Mouse (Mus musculus): Measurements from ENCODE around the gene Ino80. TPM values are rescaled to one million over a fixed set of nuclear protein-coding genes. Genes with fewer than 3 reads are reported as not detected.
"Not testable (repeated sequence)": the region's sequence is repeated elsewhere in the genome, so short reads cannot be mapped to it uniquely, and the experiment has no call there.

Ino80 gene
- 1.4 and 1.6 TPM in 2 replicates for polyA plus RNA-seq (2015; fragmentation: Nextera tagmentation; extraction: Ambion mirVana)

DNA sequence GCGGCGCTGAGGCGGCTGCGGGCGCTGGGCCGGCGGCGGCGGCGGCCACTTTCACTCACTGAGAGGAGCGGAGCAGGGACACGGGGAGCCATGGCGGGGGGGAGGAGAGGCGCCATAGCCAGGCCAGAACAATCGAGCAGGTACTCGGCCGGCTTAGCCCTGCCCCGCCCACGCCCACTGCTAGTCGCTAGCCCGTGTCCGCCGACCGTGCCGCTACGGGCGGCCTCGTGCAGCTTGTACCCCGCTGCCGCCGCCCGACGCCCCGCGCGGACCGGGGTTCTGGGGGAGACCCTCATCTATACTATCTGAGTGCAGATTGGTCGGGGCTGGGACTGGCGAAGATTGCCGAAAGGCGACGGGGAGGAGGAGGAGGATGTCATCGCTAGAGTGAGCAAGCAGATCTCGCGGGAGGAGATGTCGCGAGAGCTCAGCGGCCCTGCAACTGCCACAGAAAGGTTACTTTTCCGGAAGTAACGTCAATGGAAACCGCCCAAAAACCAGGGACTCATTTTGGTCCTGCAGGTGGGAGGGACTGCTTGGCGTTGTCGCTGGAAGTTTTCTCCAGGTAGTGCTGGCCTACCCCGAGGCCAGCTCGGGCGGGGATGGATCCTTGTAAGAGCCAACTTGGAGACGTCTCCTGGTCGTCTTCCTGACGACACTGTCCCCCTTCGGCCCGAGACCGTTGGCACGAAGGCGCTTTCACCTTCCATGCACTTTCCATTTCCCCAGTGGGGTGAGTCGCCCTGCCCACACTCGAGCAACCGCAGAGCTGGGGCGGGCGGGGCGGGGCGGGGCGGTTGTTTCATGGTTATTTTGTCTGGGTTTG, at the start of gene Ino80:
Ino80 (minus strand) TSS at position 117 of the 826 bp plus-strand sequence.
- H3K4me2 ChIP-seq: peak within 1 kb of the TSS; percentile 92
- no peaks in the 10 kb centered on the region for H3K9me3 ChIP-seq (replicated peaks)
- H3K4me3 ChIP-seq (replicated peaks): peak within 1 kb of the TSS; percentile 90
- peak within 1 kb of the TSS; percentile 100 for H3K27ac ChIP-seq (replicated peaks)
- peak; percentile 90 for ATAC-seq (ENCODE audit: insufficient read depth)
- H3K36me3 ChIP-seq (replicated peaks): no peaks in the 10 kb centered on the region
- WGBS (ENCODE audit: insufficient replicate concordance): under 1% methylated on average over 70 of the region's 72 CpGs
- H3K27me3 ChIP-seq: no peaks in the 10 kb centered on the region
- peaks cover 37% of the 10 kb centered on the region for H3K4me1 ChIP-seq (replicated peaks)
- H3K9ac ChIP-seq: peak within 1 kb of the TSS; percentile 96

DNA sequence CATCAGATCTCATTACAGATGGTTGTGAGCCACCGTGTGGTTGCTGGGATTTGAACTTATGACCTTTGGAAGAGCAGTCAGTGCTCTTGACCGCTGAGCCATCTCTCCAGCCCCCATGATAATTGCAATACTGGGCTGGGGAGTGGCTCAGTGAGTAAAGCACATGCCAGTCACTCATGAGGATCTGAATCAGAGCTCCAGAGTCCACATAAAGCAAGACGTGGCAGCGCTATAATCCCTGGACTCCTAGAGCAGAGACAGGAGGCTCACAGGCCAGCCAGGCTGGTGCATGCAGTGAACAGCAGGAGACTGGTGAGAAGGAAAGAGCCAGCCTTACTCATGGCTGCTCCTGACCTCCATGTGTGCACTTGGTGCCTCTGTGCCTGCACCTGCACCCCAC, 47.9 kb upstream of the Ino80 start:
- Histone ChIP-seq H3K9me3 (replicated peaks) (no peaks in the 10 kb centered on the region), H3K4me3 (replicated peaks) (no peak overlapping the region), H3K27me3 (no peaks in the 10 kb centered on the region), H3K4me1 (replicated peaks) (no peaks in the 10 kb centered on the region), H3K4me2 (no peak overlapping the region), H3K36me3 (replicated peaks) (no peaks in the 10 kb centered on the region), H3K9ac (no peak overlapping the region), H3K27ac (replicated peaks) (no peak overlapping the region)
- WGBS (ENCODE audit: insufficient replicate concordance): 60% methylated on average over 4 of the region's 4 CpGs
- ATAC-seq (ENCODE audit: insufficient read depth): no peak

DNA sequence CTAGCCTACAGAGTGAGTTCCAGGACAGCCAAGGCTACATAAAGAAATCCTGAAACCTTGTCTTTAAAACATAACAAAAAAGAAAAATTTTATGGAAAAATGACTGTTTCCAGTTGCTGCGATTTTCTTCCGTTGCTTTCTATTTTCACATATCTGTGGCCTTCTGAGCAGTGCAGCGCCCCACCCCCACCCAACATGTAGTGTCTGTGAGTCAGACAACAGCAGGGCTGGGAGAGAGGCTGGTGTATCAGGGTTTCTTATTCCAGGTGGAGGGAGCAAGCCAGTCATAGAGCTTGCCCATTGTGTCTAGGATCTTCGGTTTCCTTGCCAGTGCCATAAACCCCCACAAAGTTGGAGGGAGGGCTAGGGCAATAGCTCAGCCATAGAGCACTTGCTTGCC, 46.3 kb upstream of the Ino80 start:
- Histone ChIP-seq H3K4me2 (no peak overlapping the region), H3K9me3 (replicated peaks) (no peaks in the 10 kb centered on the region), H3K27me3 (no peaks in the 10 kb centered on the region), H3K36me3 (replicated peaks) (no peaks in the 10 kb centered on the region), H3K4me1 (replicated peaks) (no peaks in the 10 kb centered on the region), H3K27ac (replicated peaks) (no peak overlapping the region), H3K9ac (no peak overlapping the region), H3K4me3 (replicated peaks) (no peak overlapping the region)
- ATAC-seq (ENCODE audit: insufficient read depth): no peak
- WGBS (ENCODE audit: insufficient replicate concordance): 69% methylated on average over 4 of the region's 4 CpGs

DNA sequence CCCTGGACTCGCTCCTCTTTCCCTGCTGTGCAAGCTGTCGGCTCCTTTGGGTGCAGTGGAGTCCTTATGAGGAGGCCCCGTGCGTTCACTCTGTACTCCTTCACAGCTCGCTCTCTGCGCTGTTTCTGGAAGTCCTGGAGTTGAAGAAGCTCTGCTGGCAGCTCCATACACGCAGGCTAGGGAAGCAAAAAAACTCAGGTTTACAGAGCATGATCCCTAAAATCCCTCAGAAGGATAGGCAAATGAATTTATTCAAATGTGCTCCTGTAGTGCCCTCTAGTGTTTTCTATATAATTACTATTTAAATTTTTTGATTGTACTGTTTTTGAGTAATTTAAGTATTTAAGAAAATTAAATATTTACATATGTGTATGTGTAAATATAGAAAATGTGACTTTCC, 43.1 kb upstream of the Ino80 start:
- H3K9me3 ChIP-seq (replicated peaks): no peaks in the 10 kb centered on the region
- 66% methylated on average over 7 of the region's 7 CpGs for WGBS (ENCODE audit: insufficient replicate concordance)
- H3K4me1 ChIP-seq (replicated peaks): no peaks in the 10 kb centered on the region
- H3K9ac ChIP-seq: no peak overlapping the region
- H3K36me3 ChIP-seq (replicated peaks): no peaks in the 10 kb centered on the region
- no peak overlapping the region for H3K4me3 ChIP-seq (replicated peaks)
- no peaks in the 10 kb centered on the region for H3K27me3 ChIP-seq
- no peak for ATAC-seq (ENCODE audit: insufficient read depth)
- H3K27ac ChIP-seq (replicated peaks): no peak overlapping the region
- no peak overlapping the region for H3K4me2 ChIP-seq

DNA sequence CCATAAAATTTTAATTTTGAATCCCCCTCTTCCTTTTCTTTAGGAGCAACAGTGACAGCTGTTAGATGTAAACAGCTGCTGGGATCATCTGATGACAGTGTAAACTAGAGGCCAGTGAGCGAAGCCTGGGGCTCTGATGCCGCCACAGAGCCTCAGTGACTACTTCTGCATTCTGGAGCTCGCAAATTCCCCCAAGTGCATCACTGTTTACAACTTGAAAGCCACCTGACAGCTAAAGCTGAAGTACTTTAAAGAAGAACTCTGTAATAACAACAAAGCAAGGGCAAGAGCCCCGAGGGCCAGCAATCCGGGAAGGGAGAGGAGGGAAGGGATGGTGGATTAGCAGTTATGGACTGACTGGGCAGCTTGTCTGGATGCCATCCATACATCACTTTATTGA, 39.3 kb upstream of the Ino80 start:
- no peak for ATAC-seq (ENCODE audit: insufficient read depth)
- H3K9ac ChIP-seq: no peak overlapping the region
- no peak overlapping the region for H3K4me3 ChIP-seq (replicated peaks)
- 43% methylated on average over 5 of the region's 5 CpGs for WGBS (ENCODE audit: insufficient replicate concordance)
- no peak overlapping the region for H3K4me2 ChIP-seq
- no peaks in the 10 kb centered on the region for H3K27me3 ChIP-seq
- no peak overlapping the region for H3K27ac ChIP-seq (replicated peaks)
- H3K9me3 ChIP-seq (replicated peaks): no peaks in the 10 kb centered on the region
- no peaks in the 10 kb centered on the region for H3K36me3 ChIP-seq (replicated peaks)
- no peaks in the 10 kb centered on the region for H3K4me1 ChIP-seq (replicated peaks)

DNA sequence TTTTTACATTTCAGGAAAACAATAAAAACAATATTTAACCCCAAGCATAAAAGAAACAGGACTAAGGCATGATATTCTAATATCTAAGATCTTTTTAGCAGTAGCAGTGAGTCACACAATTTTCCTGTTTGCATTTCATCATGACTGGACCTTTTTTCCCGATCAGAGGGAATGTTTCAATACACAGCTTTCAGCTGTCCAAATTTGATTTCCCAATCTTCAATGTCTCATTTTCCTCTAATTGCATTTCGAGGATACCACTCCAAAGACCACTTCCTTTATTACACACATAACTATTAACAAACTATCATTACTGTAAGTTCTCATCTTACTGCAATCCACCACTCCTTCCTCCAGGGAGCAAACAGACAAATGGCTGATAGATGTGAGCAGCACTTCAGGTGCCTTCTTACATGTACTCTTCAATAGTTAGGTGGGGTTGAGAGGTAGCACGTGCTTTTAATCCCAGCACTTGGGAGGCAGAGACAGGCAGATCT, 36.6 kb upstream of the Ino80 start:
- H3K4me2 ChIP-seq: no peak overlapping the region
- no peaks in the 10 kb centered on the region for H3K9me3 ChIP-seq (replicated peaks)
- no peak for ATAC-seq (ENCODE audit: insufficient read depth)
- no peaks in the 10 kb centered on the region for H3K27me3 ChIP-seq
- H3K27ac ChIP-seq (replicated peaks): no peak overlapping the region
- WGBS (ENCODE audit: insufficient replicate concordance): 52% methylated on average over 3 of the region's 3 CpGs
- no peak overlapping the region for H3K4me3 ChIP-seq (replicated peaks)
- no peaks in the 10 kb centered on the region for H3K36me3 ChIP-seq (replicated peaks)
- no peaks in the 10 kb centered on the region for H3K4me1 ChIP-seq (replicated peaks)
- H3K9ac ChIP-seq: no peak overlapping the region

DNA sequence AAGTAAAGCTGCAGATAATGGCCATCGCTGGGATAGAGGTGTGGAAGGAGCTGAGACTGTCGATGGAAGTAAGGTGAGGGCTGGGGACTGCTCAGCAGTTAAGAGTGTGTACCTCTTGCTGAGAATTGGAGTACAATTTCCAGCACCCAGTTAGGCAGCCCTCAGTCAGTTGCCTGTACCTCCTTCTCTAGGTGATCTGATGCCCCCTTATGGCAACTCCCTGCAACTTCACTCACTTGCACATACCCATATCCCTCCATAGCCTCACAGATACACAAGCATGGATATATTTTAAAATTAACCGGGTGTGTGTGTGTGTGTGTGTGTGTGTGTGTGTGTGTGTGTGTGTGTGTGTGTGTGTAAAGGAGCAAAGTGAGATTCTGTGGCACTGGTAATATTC, 34.8 kb upstream of the Ino80 start:
- H3K27ac ChIP-seq (replicated peaks): no peak overlapping the region
- no peaks in the 10 kb centered on the region for H3K27me3 ChIP-seq
- no peak for ATAC-seq (ENCODE audit: insufficient read depth)
- no peaks in the 10 kb centered on the region for H3K4me1 ChIP-seq (replicated peaks)
- H3K9ac ChIP-seq: no peak overlapping the region
- H3K4me2 ChIP-seq: no peak overlapping the region
- no peaks in the 10 kb centered on the region for H3K9me3 ChIP-seq (replicated peaks)
- H3K36me3 ChIP-seq (replicated peaks): no peaks in the 10 kb centered on the region
- no peak overlapping the region for H3K4me3 ChIP-seq (replicated peaks)
- 69% methylated on average over 3 of the region's 3 CpGs for WGBS (ENCODE audit: insufficient replicate concordance)

DNA sequence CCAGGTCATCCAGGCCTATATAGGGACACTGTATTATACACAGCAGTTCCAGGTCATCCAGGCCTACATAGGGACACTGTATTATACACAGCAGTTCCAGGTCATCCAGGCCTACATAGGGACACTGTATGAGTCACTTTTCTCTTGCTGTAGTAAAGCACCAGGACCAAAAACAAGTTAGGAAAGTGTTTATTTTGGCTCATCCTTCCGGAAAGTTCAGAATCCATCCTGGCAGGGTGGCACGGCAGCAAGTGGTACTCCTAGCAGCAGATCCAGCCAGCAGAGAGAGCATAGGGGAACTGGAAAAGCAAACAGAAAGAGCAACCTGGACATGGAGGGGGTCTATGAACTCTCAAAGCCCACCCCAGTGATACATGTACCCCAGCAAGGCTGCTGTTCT, 33.4 kb upstream of the Ino80 start:
- H3K36me3 ChIP-seq (replicated peaks): no peaks in the 10 kb centered on the region
- 76% methylated on average over 2 of the region's 2 CpGs for WGBS (ENCODE audit: insufficient replicate concordance)
- H3K4me1 ChIP-seq (replicated peaks): no peaks in the 10 kb centered on the region
- ATAC-seq (ENCODE audit: insufficient read depth): no peak
- H3K9me3 ChIP-seq (replicated peaks): no peaks in the 10 kb centered on the region
- H3K27ac ChIP-seq (replicated peaks): no peak overlapping the region
- no peak overlapping the region for H3K4me2 ChIP-seq
- no peak overlapping the region for H3K4me3 ChIP-seq (replicated peaks)
- no peaks in the 10 kb centered on the region for H3K27me3 ChIP-seq
- no peak overlapping the region for H3K9ac ChIP-seq

DNA sequence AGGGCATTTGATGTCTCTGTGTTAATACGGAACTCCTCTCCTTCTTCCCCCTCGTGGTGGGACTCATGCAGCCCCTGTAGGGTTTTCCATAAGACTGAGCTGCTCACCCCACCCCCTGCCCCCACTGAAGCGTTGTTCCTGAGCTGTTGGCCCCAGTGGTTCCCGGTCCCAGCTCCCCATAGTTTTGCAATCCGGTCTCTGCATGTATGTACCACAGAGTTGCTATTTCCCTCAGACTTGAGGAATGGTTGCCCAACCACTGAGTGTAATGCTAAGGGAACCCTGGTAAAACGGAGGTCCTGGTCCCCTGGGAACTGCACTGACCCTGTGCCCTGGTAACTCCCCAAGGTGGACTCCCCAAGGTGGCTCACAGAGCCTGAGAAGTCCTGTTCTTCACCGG, 31.0 kb upstream of the Ino80 start:
- H3K9me3 ChIP-seq (replicated peaks); H3K36me3 ChIP-seq (replicated peaks); H3K4me3 ChIP-seq (replicated peaks); H3K27ac ChIP-seq (replicated peaks); H3K9ac ChIP-seq; ATAC-seq (ENCODE audit: insufficient read depth); H3K4me1 ChIP-seq (replicated peaks); H3K4me2 ChIP-seq; H3K27me3 ChIP-seq: not testable (repeated sequence)
- 47% methylated on average over 7 of the region's 7 CpGs for WGBS (ENCODE audit: insufficient replicate concordance)

DNA sequence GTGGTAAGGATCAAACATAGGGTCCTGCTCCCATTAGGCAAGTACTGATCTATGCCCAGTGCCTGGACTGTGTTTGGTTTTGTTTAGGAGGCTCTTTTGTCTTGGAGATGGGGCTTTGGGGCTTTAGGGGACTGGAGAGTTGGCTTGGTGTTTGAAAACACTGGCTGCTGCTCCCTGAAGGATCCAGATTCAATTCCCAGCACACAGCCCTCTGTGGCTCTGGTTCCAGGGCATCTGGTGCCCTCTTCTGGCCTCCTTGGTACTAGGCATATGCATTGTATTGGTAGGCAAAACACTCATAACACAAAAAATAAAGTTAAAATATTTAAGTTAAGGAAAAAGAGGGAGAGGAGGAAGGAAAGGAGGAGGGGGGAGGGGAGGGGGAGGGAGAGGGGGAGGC, 29.6 kb upstream of the Ino80 start:
- H3K4me3 ChIP-seq (replicated peaks): no peak overlapping the region
- H3K27me3 ChIP-seq: no peaks in the 10 kb centered on the region
- H3K4me1 ChIP-seq (replicated peaks): no peaks in the 10 kb centered on the region
- no peak for ATAC-seq (ENCODE audit: insufficient read depth)
- no peak overlapping the region for H3K9ac ChIP-seq
- H3K36me3 ChIP-seq (replicated peaks): no peaks in the 10 kb centered on the region
- no peak overlapping the region for H3K27ac ChIP-seq (replicated peaks)
- H3K4me2 ChIP-seq: no peak overlapping the region
- no peaks in the 10 kb centered on the region for H3K9me3 ChIP-seq (replicated peaks)

DNA sequence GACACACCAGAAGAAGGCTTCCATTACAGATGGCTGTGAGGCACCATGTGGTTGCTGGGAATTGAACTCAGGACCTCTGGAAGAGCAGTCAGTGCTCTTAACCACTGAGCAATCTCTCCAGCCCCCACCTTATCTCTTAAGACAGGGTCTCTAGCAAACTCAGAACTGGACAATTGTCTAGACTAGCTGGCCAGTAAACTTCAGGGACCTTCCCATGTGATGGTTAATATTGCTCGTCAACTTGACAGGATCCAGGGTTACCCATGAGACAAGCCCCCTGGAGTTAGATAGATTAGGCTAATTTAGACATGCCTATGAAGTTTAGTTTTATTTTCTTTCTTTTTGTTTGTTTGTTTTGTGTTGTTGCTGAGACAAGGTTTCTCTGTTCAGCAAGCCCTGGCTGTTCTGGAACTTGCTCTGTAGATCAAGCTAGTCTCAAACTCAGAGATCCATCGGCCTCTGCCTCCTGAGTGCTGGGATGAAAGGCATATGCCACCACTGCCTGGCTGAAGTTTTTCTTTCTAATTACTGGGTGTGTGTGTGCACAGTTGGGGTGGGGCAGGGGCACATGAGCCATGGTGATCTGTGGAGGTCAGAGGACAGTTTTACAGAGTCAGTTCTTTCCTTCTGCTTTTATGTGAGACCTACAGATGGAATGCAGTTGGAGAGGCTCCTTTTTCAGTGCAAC, 23.6 kb upstream of the Ino80 start:
- Histone ChIP-seq H3K27me3 (no peaks in the 10 kb centered on the region), H3K4me1 (replicated peaks) (no peaks in the 10 kb centered on the region), H3K4me2 (no peak overlapping the region), H3K4me3 (replicated peaks) (no peak overlapping the region), H3K9me3 (replicated peaks) (no peaks in the 10 kb centered on the region), H3K27ac (replicated peaks) (no peak overlapping the region), H3K36me3 (replicated peaks) (no peaks in the 10 kb centered on the region), H3K9ac (no peak overlapping the region)
- no peak for ATAC-seq (ENCODE audit: insufficient read depth)
- WGBS (ENCODE audit: insufficient replicate concordance): 75% methylated on average over 2 of the region's 2 CpGs

Measured in liver, embryonic 15.5 days (tissue).